Mouse (Mus musculus): Measurements from ENCODE around the gene Arhgap15. TPM values are rescaled to one million over a fixed set of nuclear protein-coding genes. Genes with fewer than 3 reads are reported as not detected.

The Arhgap15 gene
- total and polyA plus RNA-seq, 3 experiments, result 16.6 to 40.3 (median 19.8) TPM

DNA sequence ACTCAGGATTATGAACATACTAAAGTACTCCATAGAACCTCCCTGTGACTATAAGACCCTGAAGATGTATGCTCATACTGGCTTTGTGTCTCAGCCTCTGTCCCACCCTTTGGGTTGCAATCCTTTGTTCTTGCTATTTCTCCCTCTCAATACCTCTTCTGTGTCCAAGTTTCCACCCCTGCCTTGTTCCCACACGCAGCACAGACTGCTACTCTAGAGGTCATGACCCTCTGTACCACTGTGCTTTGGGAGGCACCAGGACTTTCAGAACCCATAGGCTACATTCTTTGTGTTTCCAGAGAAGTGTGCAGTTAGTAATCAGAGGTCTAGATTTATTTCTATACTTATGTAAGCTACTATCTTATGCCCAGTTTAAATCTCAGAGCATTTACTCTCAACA, 648.6 kb downstream of the Arhgap15 start:
- Histone ChIP-seq H3K27ac (ENCODE audit: insufficient read depth, low read depth) (no peak overlapping the region), H3K9ac (ENCODE audit: insufficient read depth, low read depth) (no peak overlapping the region), H3K36me3 (replicated peaks in 1 of 2; ENCODE audit: control insufficient read depth in 1 of 2, insufficient read depth in 1 of 2, low read length in 1 of 2) (no peaks in the 10 kb centered on the region), H3K79me2 (replicated peaks; ENCODE audit: control insufficient read depth, extremely low read depth, insufficient read depth, poor library complexity, severe bottlenecking) (no peaks in the 10 kb centered on the region), H3K4me1 (ENCODE audit: control insufficient read depth in 1 of 2, insufficient read depth in 2 of 2) (peaks cover 0 to 4% of the 10 kb centered on the region in 2 experiments; a peak in 2 of 4 replicates), H3K4me3 (replicated peaks in 1 of 3; ENCODE audit: low read depth in 2 of 3, low read length in 2 of 3, poor library complexity in 1 of 3) (no peak overlapping the region), H3K4me2 (ENCODE audit: insufficient read depth, low read depth, poor library complexity, severe bottlenecking) (no peak overlapping the region), H3K27me3 (replicated peaks) (no peaks in the 10 kb centered on the region), H3K9me3 (replicated peaks; ENCODE audit: low read length) (no peaks in the 10 kb centered on the region)
- TF ChIP-seq MEF2A (IDR thresholded peaks at IDR 0.05; ENCODE audit: borderline replicate concordance, low read depth, low read length) (no peak), PAX5 (IDR thresholded peaks at IDR 0.05; ENCODE audit: low read length) (no peak), ZKSCAN1 (IDR thresholded peaks at IDR 0.05; ENCODE audit: borderline replicate concordance, low read depth, low read length) (no peak), SIN3A (IDR thresholded peaks at IDR 0.05; ENCODE audit: low read length) (no peak), CTCF (conservative IDR thresholded peaks at IDR 0.05 in 1 of 2, IDR thresholded peaks at IDR 0.05 in 1 of 2; ENCODE audit: low read depth in 2 of 2, low read length in 2 of 2) (no peak), MAFK (IDR thresholded peaks at IDR 0.05; ENCODE audit: insufficient replicate concordance, low read length) (no peak), E2F4 (IDR thresholded peaks at IDR 0.05; ENCODE audit: insufficient replicate concordance, low read depth, low read length) (no peak), JUN (IDR thresholded peaks at IDR 0.05; ENCODE audit: insufficient read depth, low read depth, low read length) (no peak), TCF12 (IDR thresholded peaks at IDR 0.05; ENCODE audit: low read depth, low read length) (no peak), POLR2AphosphoS2 (IDR thresholded peaks at IDR 0.05; ENCODE audit: low read depth, low read length) (no peak), TBP (conservative IDR thresholded peaks at IDR 0.05; ENCODE audit: low read depth, low read length) (no peak)
- dilution Hi-C loops (cut with MboI; ENCODE audit: extremely low pct_ligation_motif_present, extremely low pct_unique_long_range_greater_than_20kb, low sequenced_read_pairs), result no loop called here
- no peak for DNase-seq (ENCODE audit: extremely low read depth)
- in situ Hi-C loops (cut with MboI; ENCODE audit: low pct_ligation_motif_present, low pct_unique_long_range_greater_than_20kb, low sequenced_read_pairs), result no loop called here

GRCm38 (mm10) chr2:44397735-44398337, 649.2 kb downstream of the Arhgap15 start:
- dilution Hi-C loops (cut with MboI; ENCODE audit: extremely low pct_ligation_motif_present, extremely low pct_unique_long_range_greater_than_20kb, low sequenced_read_pairs) (no loop called here), in situ Hi-C loops (cut with MboI; ENCODE audit: low pct_ligation_motif_present, low pct_unique_long_range_greater_than_20kb, low sequenced_read_pairs) (no loop called here)
- no peak for DNase-seq (ENCODE audit: extremely low read depth)
- H3K9me3 ChIP-seq (replicated peaks; ENCODE audit: low read length), result no peaks in the 10 kb centered on the region
- H3K4me1 ChIP-seq (ENCODE audit: control insufficient read depth in 1 of 2, insufficient read depth in 2 of 2), result peaks cover under 1 to 10% of the 10 kb centered on the region in 2 experiments; a peak in 2 of 4 replicates
- no peak overlapping the region for H3K9ac ChIP-seq (ENCODE audit: insufficient read depth, low read depth)
- TF ChIP-seq E2F4 (IDR thresholded peaks at IDR 0.05; ENCODE audit: insufficient replicate concordance, low read depth, low read length) (no peak), EP300 (IDR thresholded peaks at IDR 0.05; ENCODE audit: low read length) (no peak), RCOR1 (conservative IDR thresholded peaks at IDR 0.05; ENCODE audit: low read depth, low read length) (no peak), GABPA (IDR thresholded peaks at IDR 0.05; ENCODE audit: insufficient replicate concordance, low read depth, low read length) (no peak), JUND (conservative IDR thresholded peaks at IDR 0.05; ENCODE audit: low read depth, low read length) (no peak), MXI1 (IDR thresholded peaks at IDR 0.05; ENCODE audit: low read depth, low read length) (no peak), POLR2A (IDR thresholded peaks at IDR 0.05; ENCODE audit: low read depth, low read length) (no peak), CHD1 (IDR thresholded peaks at IDR 0.05; ENCODE audit: low read depth, low read length) (no peak)
- H3K36me3 ChIP-seq (replicated peaks in 1 of 2; ENCODE audit: control insufficient read depth in 1 of 2, insufficient read depth in 1 of 2, low read length in 1 of 2), result no peaks in the 10 kb centered on the region
- H3K27ac ChIP-seq (ENCODE audit: insufficient read depth, low read depth), result no peak overlapping the region
- H3K79me2 ChIP-seq (replicated peaks; ENCODE audit: control insufficient read depth, extremely low read depth, insufficient read depth, poor library complexity, severe bottlenecking), result no peaks in the 10 kb centered on the region
- H3K4me2 ChIP-seq (ENCODE audit: insufficient read depth, low read depth, poor library complexity, severe bottlenecking), result no peak overlapping the region
- no peak overlapping the region for H3K4me3 ChIP-seq (replicated peaks in 1 of 3; ENCODE audit: low read depth in 2 of 3, low read length in 2 of 3, poor library complexity in 1 of 3)
- H3K27me3 ChIP-seq (replicated peaks), result no peaks in the 10 kb centered on the region

Measured in CH12.LX (cell line).